ENCODE assay signal across 9 mouse cellular contexts in the genomic region with DNA sequence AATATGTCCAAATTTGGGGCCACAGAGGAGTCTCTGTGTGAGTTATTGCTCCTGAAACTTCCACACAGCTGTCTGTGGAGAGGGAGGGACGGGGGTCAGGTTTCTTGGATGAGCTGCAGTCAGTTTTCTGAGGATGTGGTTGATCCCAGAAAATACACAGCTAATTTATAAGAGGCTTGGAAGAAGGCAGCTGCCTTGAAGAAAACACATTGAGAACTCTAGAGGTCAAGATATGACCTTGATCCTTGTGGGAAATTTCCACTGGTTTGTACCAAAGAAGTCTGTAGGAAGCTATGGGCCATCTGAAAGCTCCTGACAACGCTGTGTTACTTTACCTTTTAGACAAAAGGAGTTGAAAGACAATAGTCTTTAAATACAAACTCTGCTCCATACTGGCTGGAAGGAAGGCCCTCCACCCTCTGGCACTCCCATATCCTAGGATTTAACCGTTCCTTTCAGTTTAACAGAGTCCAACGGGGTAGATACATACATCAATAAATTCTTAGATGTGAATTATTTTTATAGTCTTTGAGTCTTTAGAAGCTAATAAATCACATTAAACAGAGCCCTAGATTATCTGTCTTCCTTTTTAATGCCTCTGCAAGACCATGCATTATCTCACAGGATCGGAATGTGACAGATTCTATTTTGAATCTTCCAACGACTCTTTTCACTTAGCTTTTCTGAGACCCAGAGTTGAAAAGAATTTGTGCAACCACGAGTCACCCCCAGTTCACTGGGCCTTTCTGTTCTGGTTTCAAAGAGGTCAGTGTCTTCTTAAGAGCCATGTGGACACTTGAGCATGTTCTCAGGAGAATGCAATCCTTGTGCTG. TPM values are rescaled to one million over a fixed set of nuclear protein-coding genes. Genes with fewer than 3 reads are reported as not detected.
A peak's percentile ranks its signal among the peaks of the same experiment; 100 is the strongest.
DNase-seq lines count a peak whose midpoint lies in the region; ATAC-seq and TF ChIP-seq lines count a peak whose summit lies in the region.
"Had no signal": no experiment of that assay in that cellular context is flagged by ENCODE, and none has a peak within 500 bp of the region (broad histone marks: within the 10 kb centered on the region; RNA-seq: fewer than 3 reads in every experiment).

No protein-coding gene starts in this region.

- peak; percentile 82 for ATAC-seq in Patski
- ATAC-seq in heart, postnatal 0 days (ENCODE audit: insufficient read depth, low read depth), result no peak
- peak; percentile 78 for ATAC-seq in lung, postnatal 0 days

- WGBS in heart, embryonic 10.5 days, result 49% methylated on average over 7 of the region's 7 CpGs
- WGBS in heart, postnatal 0 days, result 27% methylated on average over 7 of the region's 7 CpGs
- 31% methylated on average over 7 of the region's 7 CpGs for WGBS in lung, postnatal 0 days
- 73% methylated on average over 7 of the region's 7 CpGs for WGBS in thymus, adult 2 months

- no peak for TF ChIP-seq EP300 in heart, postnatal 0 days (IDR thresholded peaks at IDR 0.05; ENCODE audit: low read depth)
- no peak for TF ChIP-seq EP300 in lung, postnatal 0 days (IDR thresholded peaks at IDR 0.05)

- no peak for TF ChIP-seq POLR2A in thymus, adult 2 months (IDR thresholded peaks at IDR 0.05; ENCODE audit: control insufficient read depth, extremely low read depth, insufficient read depth, low read length, poor library complexity)

- no peak overlapping the region for H3K4me2 ChIP-seq in heart, postnatal 0 days (ENCODE audit: low read depth, low read length)
- no peak overlapping the region for H3K4me2 ChIP-seq in lung, postnatal 0 days (replicated peaks; ENCODE audit: low read depth, low read length)
- H3K4me2 ChIP-seq: liver, embryonic 13.5 days had no signal

- CTCF ChIA-PET in Patski (lab: Charles Lee), result interaction anchor here (0.7 to 1.6 kb wide), 4 partner anchors 9 to 342 kb away, joined by 3 to 7 read pairs (median 5); no protein-coding TSS in a partner anchor

- TF ChIP-seq CTCF in Patski (IDR thresholded peaks at IDR 0.05), result no peak
- TF ChIP-seq CTCF in heart, postnatal 0 days (IDR thresholded peaks at IDR 0.05; ENCODE audit: low read depth), result no peak
- TF ChIP-seq CTCF in lung, postnatal 0 days (IDR thresholded peaks at IDR 0.05), result no peak
- TF ChIP-seq CTCF in thymus, adult 2 months (IDR thresholded peaks at IDR 0.05; ENCODE audit: borderline replicate concordance, control insufficient read depth, extremely low read depth, insufficient read depth, low read length, poor library complexity), result no peak

- no peak overlapping the region for H3K9ac ChIP-seq in heart, postnatal 0 days (replicated peaks; ENCODE audit: low read depth, low read length)
- H3K9ac ChIP-seq in lung, postnatal 0 days (replicated peaks; ENCODE audit: low read depth), result no peak overlapping the region
- H3K9ac ChIP-seq: liver, embryonic 13.5 days had no signal

- peak overlapping the region; percentile 72 for H3K27ac ChIP-seq in heart, embryonic 10.5 days
- peak overlapping the region; percentile 48 for H3K27ac ChIP-seq in heart, postnatal 0 days (ENCODE audit: low read depth)
- peak overlapping the region; percentile 76 for H3K27ac ChIP-seq in lung, postnatal 0 days (ENCODE audit: low read length)
- no peak overlapping the region for H3K27ac ChIP-seq in thymus, adult 2 months (ENCODE audit: control insufficient read depth, insufficient read depth, low read length)
- H3K27ac ChIP-seq: liver, embryonic 13.5 days had no signal

- DNase-seq in heart, embryonic 10.5 days (ENCODE audit: low spot score), result no peak
- no peak for DNase-seq in heart, postnatal 36 days
- DNase-seq in Patski (ENCODE audit: low read depth, low spot score), result peak; percentile 54
- DNase-seq in heart, postnatal 0 days (ENCODE audit: low spot score), result no peak
- peak; percentile 74 for DNase-seq in lung, postnatal 0 days (ENCODE audit: low spot score)
- no peak for DNase-seq in thymus, adult 2 months
- no peak for DNase-seq in cerebellum, adult 8-10 months
- DNase-seq in thymus, postnatal 25 days, result no peak
- DNase-seq: liver, embryonic 13.5 days had no signal

- H3K27me3 ChIP-seq in heart, embryonic 10.5 days (ENCODE audit: insufficient read depth, poor library complexity, severe bottlenecking), result no peaks in the 10 kb centered on the region
- H3K27me3 ChIP-seq in Patski, result no peaks in the 10 kb centered on the region
- H3K27me3 ChIP-seq in heart, postnatal 0 days (ENCODE audit: control insufficient read depth, insufficient read depth, low read length), result no peaks in the 10 kb centered on the region
- no peaks in the 10 kb centered on the region for H3K27me3 ChIP-seq in lung, postnatal 0 days (replicated peaks; ENCODE audit: insufficient read depth, low read length)
- H3K27me3 ChIP-seq in thymus, adult 2 months (ENCODE audit: control insufficient read depth, insufficient read depth, low read length), result no peaks in the 10 kb centered on the region
- H3K27me3 ChIP-seq: liver, embryonic 13.5 days had no signal

- intact Hi-C loops in heart, postnatal 36 days (cut with DNase I), result no loop called here

- in situ Hi-C loops in Patski (cut with MboI; ENCODE audit: low pct_unique_long_range_greater_than_20kb), result no loop called here

- peaks cover 5% of the 10 kb centered on the region; the same call in 1 of the 2 replicates for H3K9me3 ChIP-seq in heart, embryonic 10.5 days
- H3K9me3 ChIP-seq in heart, postnatal 0 days (replicated peaks; ENCODE audit: control insufficient read depth, low read length), result no peaks in the 10 kb centered on the region
- no peaks in the 10 kb centered on the region for H3K9me3 ChIP-seq in lung, postnatal 0 days (ENCODE audit: low read length)
- H3K9me3 ChIP-seq: liver, embryonic 13.5 days had no signal

- peaks cover 10% of the 10 kb centered on the region; the same call in 1 of the 2 replicates for H3K4me1 ChIP-seq in heart, embryonic 10.5 days
- peaks cover 11% of the 10 kb centered on the region; the same call in 1 of the 2 replicates for H3K4me1 ChIP-seq in heart, postnatal 0 days (ENCODE audit: control insufficient read depth, insufficient read depth)
- H3K4me1 ChIP-seq in lung, postnatal 0 days (ENCODE audit: insufficient read depth, low read depth, low read length), result no peaks in the 10 kb centered on the region
- H3K4me1 ChIP-seq in thymus, adult 2 months (replicated peaks; ENCODE audit: control insufficient read depth, insufficient read depth, low read length), result no peaks in the 10 kb centered on the region
- H3K4me1 ChIP-seq: liver, embryonic 13.5 days had no signal

- H3K36me3 ChIP-seq in heart, embryonic 10.5 days, result 0 out of 2 replicates have a peak, but pooled peaks cover 3% of the 10 kb centered on the region
- H3K36me3 ChIP-seq in heart, postnatal 0 days (replicated peaks; ENCODE audit: control insufficient read depth, insufficient read depth, low read length), result no peaks in the 10 kb centered on the region
- no peaks in the 10 kb centered on the region for H3K36me3 ChIP-seq in lung, postnatal 0 days (ENCODE audit: insufficient read depth, low read length)
- H3K36me3 ChIP-seq in thymus, adult 2 months (ENCODE audit: control insufficient read depth, insufficient read depth, low read length), result no peaks in the 10 kb centered on the region
- H3K36me3 ChIP-seq: liver, embryonic 13.5 days had no signal

- no peak overlapping the region for H3K4me3 ChIP-seq in heart, embryonic 10.5 days
- no peak overlapping the region for H3K4me3 ChIP-seq in heart, postnatal 0 days (ENCODE audit: low read depth, low read length)
- no peak overlapping the region for H3K4me3 ChIP-seq in lung, postnatal 0 days (ENCODE audit: low read depth, low read length)
- H3K4me3 ChIP-seq in thymus, adult 2 months (ENCODE audit: control insufficient read depth, insufficient read depth, low read length), result no peak overlapping the region
- H3K4me3 ChIP-seq: liver, embryonic 13.5 days had no signal

- POLR2A ChIA-PET in Patski (lab: Charles Lee), result no interaction called here

RNA-seq across cellular contexts. Expression of gene Tbc1d23, which starts 20.5 kb away (rescaled TPM):
- 16.7 and 17.5 TPM in 2 replicates for polyA plus RNA-seq in heart, embryonic 10.5 days (2016; fragmentation: Nextera tagmentation; extraction: Ambion mirVana)
- 10 to 100 TPM; 25.1 to 25.4 TPM for total RNA-seq in heart, postnatal 36 days (2021)
- 38.6 TPM for polyA plus RNA-seq in Patski (2021)
- total RNA-seq in heart, postnatal 0 days (2014; rRNA removed; ENCODE audit: low replicate concordance), result 19.3 and 40.9 TPM in 2 replicates
- polyA plus RNA-seq in heart, postnatal 0 days (2015; fragmentation: Nextera tagmentation; extraction: Ambion mirVana), result 13.4 and 13.6 TPM in 2 replicates
- polyA plus RNA-seq in lung, postnatal 0 days (2015; fragmentation: Nextera tagmentation; extraction: Ambion mirVana), result 22.9 and 23.5 TPM in 2 replicates
- 15.7 and 17.5 TPM in 2 replicates for polyA plus RNA-seq in thymus, adult 2 months (2012; rRNA removed)

RNA-seq across cellular contexts. Expression of gene Tmem30c, which starts 40.9 kb away (rescaled TPM):
- not detected in 2 replicates for polyA plus RNA-seq in heart, embryonic 10.5 days (2016; fragmentation: Nextera tagmentation; extraction: Ambion mirVana)
- total RNA-seq in heart, postnatal 36 days (2021), result not detected
- not detected for polyA plus RNA-seq in Patski (2021)
- not detected in 2 replicates for total RNA-seq in heart, postnatal 0 days (2014; rRNA removed; ENCODE audit: low replicate concordance)
- polyA plus RNA-seq in heart, postnatal 0 days (2015; fragmentation: Nextera tagmentation; extraction: Ambion mirVana), result 0.04 TPM in 1 of 2 replicates, not detected in the other
- 0.04 TPM in 1 of 2 replicates, not detected in the other for polyA plus RNA-seq in lung, postnatal 0 days (2015; fragmentation: Nextera tagmentation; extraction: Ambion mirVana)
- polyA plus RNA-seq in thymus, adult 2 months (2012; rRNA removed), result not detected in 2 replicates
- polyA plus RNA-seq: liver, embryonic 13.5 days had no signal

Comparison
In these comparisons a context has a peak if more than half of its experiments do, and no peak if none do; other contexts are left out.
1. DNase-seq: peak in Patski (single experiment) and lung, postnatal 0 days (single experiment); none in heart, embryonic 10.5 days (single experiment), heart, postnatal 36 days (0 of 2), heart, postnatal 0 days (single experiment), thymus, adult 2 months (single experiment), cerebellum, adult 8-10 months (single experiment) and thymus, postnatal 25 days (single experiment).